Comparison of ENCODE assay signal across 8 mouse cellular contexts in the genomic region with DNA sequence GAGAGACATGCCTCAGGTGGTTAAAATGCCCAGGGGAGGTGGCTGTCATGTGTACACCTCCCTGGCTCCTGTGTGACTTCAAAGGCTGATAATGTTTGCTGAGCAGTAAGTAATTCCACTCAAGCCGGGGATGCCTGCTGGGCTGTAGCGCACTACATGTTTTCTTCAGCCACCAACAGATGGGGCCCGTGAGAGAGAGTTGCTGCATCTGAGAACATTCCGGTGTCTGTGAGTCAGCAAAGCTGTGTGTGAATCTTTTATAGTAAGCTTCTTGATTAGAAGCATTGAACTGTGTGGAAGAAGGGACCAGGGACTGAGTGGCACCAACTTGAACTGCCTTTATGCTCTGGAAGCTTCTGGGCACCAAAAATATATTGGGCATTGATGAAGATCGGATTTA. TPM values are rescaled to one million over a fixed set of nuclear protein-coding genes. Genes with fewer than 3 reads are reported as not detected.
DNase-seq lines count a peak whose midpoint lies in the region; ATAC-seq and TF ChIP-seq lines count a peak whose summit lies in the region.

No protein-coding gene starts in this region.

- DNase-seq in ES-CJ7 (ENCODE audit: low read depth, low spot score) = peak; percentile 70
- peak; percentile 82 for DNase-seq in cerebellum, adult 11-12 months
- DNase-seq in heart, postnatal 25 days (ENCODE audit: low spot score) = peak; percentile 67
- peak; percentile 42 for DNase-seq in large intestine, adult 2 months (ENCODE audit: low read depth, low spot score)
- DNase-seq in liver, postnatal 0 days = peak; percentile 70
- DNase-seq in telencephalon, adult 2 months (ENCODE audit: low read depth, low spot score) = peak; percentile 92

- H3K27me3 ChIP-seq in forebrain, embryonic 16.5 days (replicated peaks; ENCODE audit: control insufficient read depth, insufficient read depth, low read length) = no peaks in the 10 kb centered on the region
- no peaks in the 10 kb centered on the region for H3K27me3 ChIP-seq in liver, postnatal 0 days (ENCODE audit: insufficient read depth, low read length)
- no peaks in the 10 kb centered on the region for H3K27me3 ChIP-seq in neural tube, embryonic 14.5 days (ENCODE audit: control insufficient read depth, insufficient read depth, low read length)

- 9% methylated on average over 5 of the region's 5 CpGs for WGBS in forebrain, embryonic 16.5 days
- 11% methylated on average over 5 of the region's 5 CpGs for WGBS in large intestine, adult 2 months
- WGBS in liver, postnatal 0 days (ENCODE audit: insufficient replicate concordance) = 19% methylated on average over 5 of the region's 5 CpGs
- WGBS in neural tube, embryonic 14.5 days = 16% methylated on average over 5 of the region's 5 CpGs

- peak overlapping the region; percentile 67 for H3K27ac ChIP-seq in forebrain, embryonic 16.5 days (ENCODE audit: low read length)
- H3K27ac ChIP-seq in liver, postnatal 0 days (ENCODE audit: low read depth) = peak overlapping the region; percentile 66; the same call in 1 of the 2 replicates
- peak overlapping the region; percentile 56 for H3K27ac ChIP-seq in neural tube, embryonic 14.5 days (ENCODE audit: low read depth, low read length)

- peaks cover 26% of the 10 kb centered on the region for H3K4me1 ChIP-seq in forebrain, embryonic 16.5 days (replicated peaks; ENCODE audit: control insufficient read depth, insufficient read depth, low read length)
- H3K4me1 ChIP-seq in liver, postnatal 0 days (ENCODE audit: insufficient read depth) = peaks cover 41% of the 10 kb centered on the region
- H3K4me1 ChIP-seq in neural tube, embryonic 14.5 days (ENCODE audit: control insufficient read depth, insufficient read depth, low read length) = peaks cover 20% of the 10 kb centered on the region

- no peak overlapping the region for H3K9ac ChIP-seq in forebrain, embryonic 16.5 days (replicated peaks; ENCODE audit: low read depth, low read length)
- 0 out of 2 replicates have a peak overlapping the region, but pooled peaks have one; percentile 18 for H3K9ac ChIP-seq in liver, postnatal 0 days (replicated peaks)
- no peak overlapping the region for H3K9ac ChIP-seq in neural tube, embryonic 14.5 days (replicated peaks; ENCODE audit: low read depth, low read length)

- TF ChIP-seq EP300 in liver, postnatal 0 days (IDR thresholded peaks at IDR 0.05; ENCODE audit: low read depth) = no peak

- ATAC-seq in forebrain, embryonic 16.5 days = peak; percentile 90
- ATAC-seq in liver, postnatal 0 days = peak; percentile 52
- peak; percentile 84 for ATAC-seq in neural tube, embryonic 14.5 days (ENCODE audit: low read depth)

- intact Hi-C loops in heart, postnatal 25 days (cut with DNase I) = loop anchor here (2.0 to 5.0 kb wide), 4 partner anchors 41 to 117 kb away; a partner anchor contains a TSS

- peak; percentile 75 for TF ChIP-seq CTCF in liver, postnatal 0 days (IDR thresholded peaks at IDR 0.05; ENCODE audit: low read depth)

- H3K9me3 ChIP-seq in forebrain, embryonic 16.5 days (ENCODE audit: control insufficient read depth, low read length) = no peaks in the 10 kb centered on the region
- no peaks in the 10 kb centered on the region for H3K9me3 ChIP-seq in liver, postnatal 0 days (ENCODE audit: low read length)
- H3K9me3 ChIP-seq in neural tube, embryonic 14.5 days (ENCODE audit: control insufficient read depth, low read length) = no peaks in the 10 kb centered on the region

- no peak overlapping the region for H3K4me3 ChIP-seq in forebrain, embryonic 16.5 days (replicated peaks; ENCODE audit: low read length)
- no peak overlapping the region for H3K4me3 ChIP-seq in liver, postnatal 0 days (ENCODE audit: low read depth, low read length)
- no peak overlapping the region for H3K4me3 ChIP-seq in neural tube, embryonic 14.5 days (ENCODE audit: low read depth, low read length)

- no peaks in the 10 kb centered on the region for H3K36me3 ChIP-seq in forebrain, embryonic 16.5 days (ENCODE audit: control insufficient read depth, insufficient read depth)
- no peaks in the 10 kb centered on the region for H3K36me3 ChIP-seq in liver, postnatal 0 days (replicated peaks; ENCODE audit: insufficient read depth, low read length)
- H3K36me3 ChIP-seq in neural tube, embryonic 14.5 days (ENCODE audit: control insufficient read depth, insufficient read depth, low read length) = no peaks in the 10 kb centered on the region

- no peak overlapping the region for H3K4me2 ChIP-seq in forebrain, embryonic 16.5 days (ENCODE audit: low read length)
- no peak overlapping the region for H3K4me2 ChIP-seq in liver, postnatal 0 days (ENCODE audit: low read depth, low read length)
- H3K4me2 ChIP-seq in neural tube, embryonic 14.5 days (ENCODE audit: low read depth, low read length) = peak overlapping the region; percentile 9; the same call in 1 of the 2 replicates

RNA-seq across cellular contexts. Expression of a gene that starts 42.0 kb away (rescaled TPM):
- 8.9 and 11.0 TPM in 2 replicates for polyA plus RNA-seq in forebrain, embryonic 16.5 days (2015; fragmentation: Nextera tagmentation; extraction: Ambion mirVana)
- 1 to 10 TPM; 6.8 to 7.7 TPM for total RNA-seq in heart, postnatal 25 days (2021)
- polyA plus RNA-seq in large intestine, adult 2 months (2012; rRNA removed) = 3.3 and 4.2 TPM in 2 replicates
- polyA plus RNA-seq in liver, postnatal 0 days (2015; fragmentation: Nextera tagmentation; extraction: Ambion mirVana) = 1.7 and 2.0 TPM in 2 replicates
- polyA plus RNA-seq in neural tube, embryonic 14.5 days (2014; fragmentation: Nextera tagmentation; extraction: Ambion mirVana) = 13.1 and 16.5 TPM in 2 replicates

Comparison
In these comparisons a context has a peak if more than half of its experiments do, and no peak if none do; other contexts are left out.
1. DNase-seq: peak in every context shown above with its lines; median percentile 92 in telencephalon, adult 2 months; 82 in cerebellum, adult 11-12 months; 70 in ES-CJ7; 70 in liver, postnatal 0 days; 67 in heart, postnatal 25 days; 42 in large intestine, adult 2 months.